Mouse (Mus musculus) spleen, adult 2 months (tissue): ENCODE results near the gene Hbb-bh1.

Experiments used
- CTCF ChIP-seq: fragments of 200-500 bp; IDR thresholded peaks from 2 replicates; pipeline ENCODE4 v1.5.1; 2011; ENCODE audit warnings: mild to moderate bottlenecking, inconsistent platforms; ENCODE audit not compliant: insufficient read depth, insufficient read length, insufficient replicate concordance; ENCODE audit errors: extremely low read depth
- POLR2A ChIP-seq: fragments of 200-500 bp; IDR thresholded peaks from 2 replicates; pipeline ENCODE4 v1.6.1; 2011; ENCODE audit warnings: low read depth, low read length, inconsistent platforms

GRCm38 (mm10) chr7:103825536-103826254 is 17.3 kb downstream of the Hbb-bh1 start:
- TF ChIP-seq CTCF = no peak
- no peak for TF ChIP-seq POLR2A
